Mouse (Mus musculus) cerebellum, adult 8-10 months (tissue): ENCODE measurements around the gene AU040320.

Experiments used
- DNase-seq: peaks from one replicate; pipeline ENCODE4 v3.0.0; 2022

AU040320 gene

GRCm38 (mm10) chr4:126861514-126862266 lies 108.3 kb downstream of the AU040320 start:
- no peak for DNase-seq

GRCm38 (mm10) chr4:126868699-126869098 lies 115.4 kb downstream of the AU040320 start:
- no peak for DNase-seq

GRCm38 (mm10) chr4:126872717-126873116 lies 119.4 kb downstream of the AU040320 start:
- DNase-seq: no peak

GRCm38 (mm10) chr4:126879560-126880275 lies 126.4 kb downstream of the AU040320 start:
- DNase-seq: no peak

GRCm38 (mm10) chr4:126883602-126884001 lies 130.3 kb downstream of the AU040320 start:
- DNase-seq: no peak

- DNase-seq: no peak
Observed at GRCm38 (mm10) chr4:126885953-126886352, 132.6 kb downstream of the AU040320 start.

- DNase-seq: no peak
Observed at GRCm38 (mm10) chr4:126889879-126890278, 136.5 kb downstream of the AU040320 start.
